Mouse (Mus musculus): Measurements from ENCODE around the gene Tmprss11g. TPM values are rescaled to one million over a fixed set of nuclear protein-coding genes. Genes with fewer than 3 reads are reported as not detected.

Gene Tmprss11g
- not detected for polyA plus RNA-seq (2014; fragmentation: Illumina TruSeq; extraction: RNeasy Lipid Tissue Mini Kit (QIAGEN cat#74804); ENCODE audit: insufficient read depth, low read depth, low replicate concordance)

DNA sequence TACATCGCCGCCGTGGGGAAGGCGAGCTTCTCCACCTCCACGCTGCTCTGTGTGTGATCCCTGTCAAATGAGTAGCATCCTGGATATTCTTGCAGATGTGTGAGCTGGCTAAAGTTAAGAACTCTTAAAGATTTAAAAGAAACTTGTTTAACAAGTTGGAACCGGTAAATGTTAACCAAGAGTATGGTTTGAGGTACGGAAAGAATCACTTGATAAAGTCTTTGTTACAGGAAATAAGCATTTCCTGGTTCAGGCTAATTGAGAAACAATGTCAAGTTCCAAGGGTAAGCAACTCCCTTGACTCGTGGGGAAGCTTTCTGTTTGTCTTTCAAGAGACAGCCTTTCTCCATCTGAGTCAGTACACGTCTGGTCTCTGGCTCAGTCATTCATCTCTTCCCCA is at the start of gene Tmprss11g:
Gene Tmprss11g (minus strand): TSS at position 101 of the 400 bp plus-strand sequence.

DNA sequence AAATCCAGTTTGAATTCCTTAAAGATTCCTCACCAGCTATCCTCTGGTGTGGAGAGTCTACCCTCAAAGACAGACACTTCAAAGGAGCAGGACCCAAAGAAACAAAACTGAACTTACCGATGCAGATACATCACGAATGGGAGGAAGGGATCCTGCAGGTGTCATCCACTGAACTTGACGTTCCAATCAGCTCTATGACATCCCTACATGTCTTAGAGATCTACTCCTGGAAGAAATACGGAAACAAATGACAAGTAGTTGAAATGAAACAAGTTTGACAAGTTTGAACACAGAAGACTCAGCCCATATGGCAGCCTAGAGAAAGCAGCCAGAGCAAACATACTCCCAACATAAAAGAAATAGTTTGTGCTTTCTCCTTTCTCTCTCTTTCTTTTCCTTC is 49.5 kb downstream of the Tmprss11g start, which contains the start of gene Tmprss11a:
Gene Tmprss11a (minus strand): TSS at position 101 of the 400 bp plus-strand sequence.

Other genes starting within 250 kb of the Tmprss11g start
- not detected for gene Tmprss11c, start 229.3 kb downstream of the Tmprss11g start, polyA plus RNA-seq (2014; fragmentation: Illumina TruSeq; extraction: RNeasy Lipid Tissue Mini Kit (QIAGEN cat#74804); ENCODE audit: insufficient read depth, low read depth, low replicate concordance)
- gene Tmprss11d, start 145.2 kb downstream of the Tmprss11g start, polyA plus RNA-seq (2014; fragmentation: Illumina TruSeq; extraction: RNeasy Lipid Tissue Mini Kit (QIAGEN cat#74804); ENCODE audit: insufficient read depth, low read depth, low replicate concordance), result not detected
- not detected for gene Tmprss11a, start 49.6 kb downstream of the Tmprss11g start, polyA plus RNA-seq (2014; fragmentation: Illumina TruSeq; extraction: RNeasy Lipid Tissue Mini Kit (QIAGEN cat#74804); ENCODE audit: insufficient read depth, low read depth, low replicate concordance)
- gene Tmprss11f, start 113.8 kb upstream of the Tmprss11g start, polyA plus RNA-seq (2014; fragmentation: Illumina TruSeq; extraction: RNeasy Lipid Tissue Mini Kit (QIAGEN cat#74804); ENCODE audit: insufficient read depth, low read depth, low replicate concordance), result not detected
- not detected for gene Tmprss11b, start 157.8 kb upstream of the Tmprss11g start, polyA plus RNA-seq (2014; fragmentation: Illumina TruSeq; extraction: RNeasy Lipid Tissue Mini Kit (QIAGEN cat#74804); ENCODE audit: insufficient read depth, low read depth, low replicate concordance)
- not detected for gene Tmprss11e, start 227.2 kb upstream of the Tmprss11g start, polyA plus RNA-seq (2014; fragmentation: Illumina TruSeq; extraction: RNeasy Lipid Tissue Mini Kit (QIAGEN cat#74804); ENCODE audit: insufficient read depth, low read depth, low replicate concordance)

Data from lung, adult 10 weeks (tissue).